Mouse (Mus musculus): ENCODE results near the gene Dusp1.

Dusp1 gene

GRCm38 (mm10) chr17:26561651-26562181, at the start of gene Dusp1:
Gene Dusp1 (minus strand): TSS chr17:26562128.
- no peak for DNase-seq

GRCm38 (mm10) chr17:26611328-26611727, 49.4 kb upstream of the Dusp1 start:
- no peak for DNase-seq

GRCm38 (mm10) chr17:26609820-26610219, 47.9 kb upstream of the Dusp1 start:
- DNase-seq: no peak

- DNase-seq: no peak
These were observed 46.9 kb upstream of the Dusp1 start for GRCm38 (mm10) chr17:26608877-26609276.

- DNase-seq: no peak
These were observed 46.4 kb upstream of the Dusp1 start for GRCm38 (mm10) chr17:26608348-26608747.

- DNase-seq: no peak
These were observed 44.6 kb upstream of the Dusp1 start for GRCm38 (mm10) chr17:26606516-26606915.

GRCm38 (mm10) chr17:26605636-26606035, 43.7 kb upstream of the Dusp1 start:
- DNase-seq: no peak

- no peak for DNase-seq
These were observed 41.4 kb upstream of the Dusp1 start for GRCm38 (mm10) chr17:26603311-26603710.

- DNase-seq: peak; percentile 54
These were observed 40.5 kb upstream of the Dusp1 start for GRCm38 (mm10) chr17:26602371-26602885.

- no peak for DNase-seq
These were observed 40.0 kb upstream of the Dusp1 start for GRCm38 (mm10) chr17:26601926-26602325.

GRCm38 (mm10) chr17:26601514-26601913, 39.6 kb upstream of the Dusp1 start:
- no peak for DNase-seq

- no peak for DNase-seq
These were observed 39.1 kb upstream of the Dusp1 start for GRCm38 (mm10) chr17:26600913-26601447.

- DNase-seq: no peak
These were observed 36.9 kb upstream of the Dusp1 start for GRCm38 (mm10) chr17:26598845-26599244.

GRCm38 (mm10) chr17:26596856-26597481, 35.0 kb upstream of the Dusp1 start:
- DNase-seq: no peak

GRCm38 (mm10) chr17:26596168-26596658, 34.3 kb upstream of the Dusp1 start:
- DNase-seq: peak; percentile 87

GRCm38 (mm10) chr17:26595448-26596167, 33.7 kb upstream of the Dusp1 start:
- no peak for DNase-seq

- DNase-seq: no peak
These were observed 33.0 kb upstream of the Dusp1 start for GRCm38 (mm10) chr17:26594958-26595357.

GRCm38 (mm10) chr17:26594171-26594570, 32.2 kb upstream of the Dusp1 start:
- no peak for DNase-seq

- DNase-seq: no peak
These were observed 31.3 kb upstream of the Dusp1 start for GRCm38 (mm10) chr17:26593199-26593598.

GRCm38 (mm10) chr17:26592510-26592909, 30.6 kb upstream of the Dusp1 start:
- no peak for DNase-seq

GRCm38 (mm10) chr17:26587961-26588487, 26.1 kb upstream of the Dusp1 start:
- DNase-seq: no peak

GRCm38 (mm10) chr17:26584558-26585136, 22.7 kb upstream of the Dusp1 start:
- DNase-seq: no peak

GRCm38 (mm10) chr17:26584063-26584462, 22.1 kb upstream of the Dusp1 start:
- DNase-seq: no peak

Data from cerebellum, adult 11 months (tissue).